Mouse (Mus musculus) MEL (cell line): ENCODE results near the gene N4bp3. TPM values are rescaled to one million over a fixed set of nuclear protein-coding genes. Genes with fewer than 3 reads are reported as not detected.

ENCODE experiments used
- DNase-seq: peaks from one replicate; pipeline ENCODE4 v3.0.0; 2011; ENCODE audit warnings: low read depth, low spot score
- H3K27ac ChIP-seq: 2 replicates; pipeline ENCODE4 v1.5.1; 2012; ENCODE audit warnings: low read depth, mild to moderate bottlenecking, control low read depth, low read length, moderate library complexity; ENCODE audit not compliant: control insufficient read depth
- H3K27me3 ChIP-seq, 2 experiments: fragments of 150-350 bp in 1 of 2; sonication (generic) in 1 of 2; 2 replicates each; pipeline ENCODE4 v1.6.1; 2012; ENCODE audit warnings: low read length in 2 of 2, mild to moderate bottlenecking in 2 of 2, improper control_type of control experiment in 1 of 2, moderate library complexity in 1 of 2; ENCODE audit not compliant: insufficient read depth in 2 of 2, control insufficient read depth in 1 of 2
- H3K36me3 ChIP-seq, 2 experiments: 2 replicates each; pipeline ENCODE4 v1.6.1; 2012 to 2014; ENCODE audit warnings: low read length in 2 of 2, improper control_type of control experiment in 1 of 2, inconsistent platforms in 1 of 2, mild to moderate bottlenecking in 1 of 2; ENCODE audit not compliant: insufficient read depth in 2 of 2, control insufficient read depth in 1 of 2
- H3K4me1 ChIP-seq, 2 experiments: fragments of 150-350 bp in 1 of 2; sonication (generic) in 1 of 2; 2 replicates each; pipeline ENCODE4 v1.6.1; 2012; ENCODE audit warnings: low read length in 2 of 2, improper control_type of control experiment in 1 of 2, mild to moderate bottlenecking in 1 of 2; ENCODE audit not compliant: insufficient read depth in 2 of 2, control insufficient read depth in 1 of 2
- H3K4me3 ChIP-seq, 2 experiments: fragments of 150-350 bp in 1 of 2; sonication (generic) in 1 of 2; 2 replicates each; pipeline ENCODE4 v1.5.1; 2012; ENCODE audit warnings: low read depth in 2 of 2, low read length in 2 of 2, mild to moderate bottlenecking in 2 of 2, moderate library complexity in 2 of 2, control low read depth in 1 of 2, improper control_type of control experiment in 1 of 2; ENCODE audit not compliant: control insufficient read depth in 1 of 2, insufficient read depth in 1 of 2
- H3K79me2 ChIP-seq: 2 replicates; pipeline ENCODE4 v1.6.1; 2012; ENCODE audit warnings: mild to moderate bottlenecking, low read length, moderate library complexity; ENCODE audit not compliant: control insufficient read depth, poor library complexity, insufficient read depth
- H3K9ac ChIP-seq: 2 replicates; pipeline ENCODE4 v1.6.1; 2012; ENCODE audit warnings: low read depth, mild to moderate bottlenecking, control low read depth, low read length, moderate library complexity; ENCODE audit not compliant: control insufficient read depth, poor library complexity, severe bottlenecking
- H3K9me3 ChIP-seq: fragments of 150-350 bp; sonication (generic); replicated peaks from 2 replicates; pipeline ENCODE4 v1.6.1; 2012; ENCODE audit warnings: mild to moderate bottlenecking, low read length, improper control_type of control experiment, moderate library complexity; ENCODE audit not compliant: insufficient read depth
- BHLHE40 ChIP-seq: IDR thresholded peaks from 2 replicates; pipeline ENCODE4 v1.6.1; 2012; ENCODE audit warnings: low read depth, mild to moderate bottlenecking, inconsistent platforms, low read length, improper control_type of control experiment, borderline replicate concordance
- CHD1 ChIP-seq: IDR thresholded peaks from 2 replicates; pipeline ENCODE4 v1.6.1; 2012; ENCODE audit warnings: low read depth, mild to moderate bottlenecking, inconsistent platforms, low read length, improper control_type of control experiment
- CHD2 ChIP-seq: IDR thresholded peaks from 2 replicates; pipeline ENCODE4 v1.6.1; 2011; ENCODE audit warnings: low read length, improper control_type of control experiment
- CTCF ChIP-seq, 3 experiments: IDR thresholded peaks in 2 of 3; conservative IDR thresholded peaks in 1 of 3; 2 replicates each; pipeline ENCODE4 v1.5.1; 2011 to 2012; ENCODE audit warnings: low read length in 3 of 3, low read depth in 2 of 3, mild to moderate bottlenecking in 2 of 3, improper control_type of control experiment in 1 of 3, inconsistent platforms in 1 of 3, mixed read lengths in 1 of 3, moderate library complexity in 1 of 3; ENCODE audit not compliant: control insufficient read depth in 1 of 3, insufficient read depth in 1 of 3, poor library complexity in 1 of 3, severe bottlenecking in 1 of 3
- E2F4 ChIP-seq: IDR thresholded peaks from 2 replicates; pipeline ENCODE4 v1.6.1; 2011; ENCODE audit warnings: low read depth, low read length, improper control_type of control experiment, borderline replicate concordance
- ELF1 ChIP-seq: IDR thresholded peaks from 2 replicates; pipeline ENCODE4 v1.6.1; 2014; ENCODE audit warnings: low read depth, mild to moderate bottlenecking, inconsistent platforms, low read length, improper control_type of control experiment, moderate library complexity
- EP300 ChIP-seq, 2 experiments: IDR thresholded peaks; 2 replicates each; pipeline ENCODE4 v1.6.1; 2011; ENCODE audit warnings: improper control_type of control experiment in 2 of 2, low read length in 2 of 2, low read depth in 1 of 2, mild to moderate bottlenecking in 1 of 2
- GABPA ChIP-seq: IDR thresholded peaks from 2 replicates; pipeline ENCODE4 v1.6.1; 2012; ENCODE audit warnings: low read depth, mild to moderate bottlenecking, inconsistent platforms, low read length, improper control_type of control experiment, moderate library complexity
- GATA1 ChIP-seq: IDR thresholded peaks from 2 replicates; pipeline ENCODE4 v1.6.1; 2011; ENCODE audit warnings: low read depth, low read length, improper control_type of control experiment
- HCFC1 ChIP-seq: IDR thresholded peaks from 2 replicates; pipeline ENCODE4 v1.6.1; 2012; ENCODE audit warnings: low read depth, mild to moderate bottlenecking, inconsistent platforms, low read length, improper control_type of control experiment, moderate library complexity
- MAFK ChIP-seq: IDR thresholded peaks from 2 replicates; pipeline ENCODE4 v1.6.1; 2011; ENCODE audit warnings: low read depth, mild to moderate bottlenecking, low read length, improper control_type of control experiment, borderline replicate concordance
- MAZ ChIP-seq: IDR thresholded peaks from 2 replicates; pipeline ENCODE4 v1.6.1; 2012; ENCODE audit warnings: low read depth, mild to moderate bottlenecking, inconsistent platforms, low read length, improper control_type of control experiment
- MEF2A ChIP-seq: IDR thresholded peaks from 2 replicates; pipeline ENCODE4 v1.6.1; 2014; ENCODE audit warnings: low read depth, mild to moderate bottlenecking, inconsistent platforms, low read length, improper control_type of control experiment; ENCODE audit not compliant: poor library complexity, insufficient replicate concordance, severe bottlenecking; ENCODE audit errors: extremely low read depth
- MYB ChIP-seq: IDR thresholded peaks from 2 replicates; pipeline ENCODE4 v1.6.1; 2011; ENCODE audit warnings: mild to moderate bottlenecking, low read depth, low read length, improper control_type of control experiment
- MYC ChIP-seq: IDR thresholded peaks from 2 replicates; pipeline ENCODE4 v1.6.1; 2011; ENCODE audit warnings: low read depth, mild to moderate bottlenecking, low read length, improper control_type of control experiment, moderate library complexity
- NELFE ChIP-seq: IDR thresholded peaks from 2 replicates; pipeline ENCODE4 v1.6.1; 2011; ENCODE audit warnings: low read depth, low read length, improper control_type of control experiment
- NRF1 ChIP-seq: IDR thresholded peaks from 2 replicates; pipeline ENCODE4 v1.6.1; 2014; ENCODE audit warnings: low read depth, mild to moderate bottlenecking, inconsistent platforms, low read length, improper control_type of control experiment, moderate library complexity; ENCODE audit not compliant: poor library complexity, insufficient read depth, severe bottlenecking
- POLR2A ChIP-seq, 2 experiments: IDR thresholded peaks; 2 replicates each; pipeline ENCODE4 v1.6.1; 2011 to 2012; ENCODE audit warnings: low read length in 2 of 2, mild to moderate bottlenecking in 2 of 2, control low read depth in 1 of 2, improper control_type of control experiment in 1 of 2, low read depth in 1 of 2, moderate library complexity in 1 of 2; ENCODE audit not compliant: control insufficient read depth in 1 of 2, insufficient read depth in 1 of 2, poor library complexity in 1 of 2
- POLR2AphosphoS2 ChIP-seq: IDR thresholded peaks from 2 replicates; pipeline ENCODE4 v1.6.1; 2011; ENCODE audit warnings: low read length, improper control_type of control experiment
- POLR2AphosphoS5 ChIP-seq: IDR thresholded peaks from 2 replicates; pipeline ENCODE4 v1.6.1; 2012; ENCODE audit warnings: low read depth, borderline replicate concordance, mild to moderate bottlenecking, inconsistent platforms, low read length, moderate library complexity, mixed read lengths
- RAD21 ChIP-seq: IDR thresholded peaks from 2 replicates; pipeline ENCODE4 v1.6.1; 2011; ENCODE audit warnings: mild to moderate bottlenecking, low read depth, low read length, improper control_type of control experiment
- RCOR1 ChIP-seq: IDR thresholded peaks from 2 replicates; pipeline ENCODE4 v1.6.1; 2012; ENCODE audit warnings: low read depth, mild to moderate bottlenecking, inconsistent platforms, low read length, improper control_type of control experiment
- SIN3A ChIP-seq: IDR thresholded peaks from 2 replicates; pipeline ENCODE4 v1.6.1; 2012; ENCODE audit warnings: low read length, improper control_type of control experiment, inconsistent platforms
- SMC3 ChIP-seq: IDR thresholded peaks from 2 replicates; pipeline ENCODE4 v1.6.1; 2011; ENCODE audit warnings: low read depth, low read length, improper control_type of control experiment
- TAL1 ChIP-seq: IDR thresholded peaks from 2 replicates; pipeline ENCODE4 v1.6.1; 2012; ENCODE audit warnings: mild to moderate bottlenecking, inconsistent platforms, low read length, moderate library complexity, mixed read lengths
- TBP ChIP-seq: IDR thresholded peaks from 2 replicates; pipeline ENCODE4 v1.8.0; 2011; ENCODE audit warnings: low read depth, low read length, improper control_type of control experiment
- TCF12 ChIP-seq: IDR thresholded peaks from 2 replicates; pipeline ENCODE4 v1.6.1; 2014; ENCODE audit warnings: low read depth, mild to moderate bottlenecking, inconsistent platforms, low read length, improper control_type of control experiment, moderate library complexity
- UBTF ChIP-seq: IDR thresholded peaks from 2 replicates; pipeline ENCODE4 v1.6.1; 2012; ENCODE audit warnings: low read depth, mild to moderate bottlenecking, inconsistent platforms, low read length, improper control_type of control experiment, moderate library complexity, borderline replicate concordance; ENCODE audit not compliant: insufficient read depth
- USF1 ChIP-seq: IDR thresholded peaks from 2 replicates; pipeline ENCODE4 v1.6.1; 2014; ENCODE audit warnings: low read depth, mild to moderate bottlenecking, inconsistent platforms, low read length, improper control_type of control experiment, moderate library complexity
- ZKSCAN1 ChIP-seq: IDR thresholded peaks from 2 replicates; pipeline ENCODE4 v1.6.1; 2012; ENCODE audit warnings: low read depth, mild to moderate bottlenecking, inconsistent platforms, low read length, improper control_type of control experiment, moderate library complexity
- ZMIZ1 ChIP-seq: IDR thresholded peaks from 2 replicates; pipeline ENCODE4 v1.6.1; 2012; ENCODE audit warnings: low read depth, mild to moderate bottlenecking, inconsistent platforms, low read length, improper control_type of control experiment, moderate library complexity
- ZNF384 ChIP-seq: IDR thresholded peaks from 2 replicates; pipeline ENCODE4 v1.6.1; 2012; ENCODE audit warnings: low read depth, mild to moderate bottlenecking, inconsistent platforms, low read length, improper control_type of control experiment
- polyA plus RNA-seq, 2 experiments: library from polyadenylated mRNA; stranded (reverse) in 1 of 2; unstranded in 1 of 2; fragments of >175 nt in 1 of 2; fragments of >200 nt in 1 of 2; gene quantifications; 2 replicates each; pipeline versions ENCODE4 v1.2.1 to v1.2.4; 2012; ENCODE audit warnings: low replicate concordance in 2 of 2, low read depth in 1 of 2; ENCODE audit not compliant: insufficient read length in 2 of 2, insufficient read depth in 1 of 2, missing spikeins in 1 of 2
- total RNA-seq: library from RNA; depleted of rRNA; stranded (reverse); fragments of 300-350 nt; gene quantifications from 2 replicates; pipeline ENCODE4 v1.2.3, GENCODE M21; 2012

N4bp3 gene
- total and polyA plus RNA-seq, 3 experiments, result 6.9 to 11.5 TPM; not detected in 1

DNA sequence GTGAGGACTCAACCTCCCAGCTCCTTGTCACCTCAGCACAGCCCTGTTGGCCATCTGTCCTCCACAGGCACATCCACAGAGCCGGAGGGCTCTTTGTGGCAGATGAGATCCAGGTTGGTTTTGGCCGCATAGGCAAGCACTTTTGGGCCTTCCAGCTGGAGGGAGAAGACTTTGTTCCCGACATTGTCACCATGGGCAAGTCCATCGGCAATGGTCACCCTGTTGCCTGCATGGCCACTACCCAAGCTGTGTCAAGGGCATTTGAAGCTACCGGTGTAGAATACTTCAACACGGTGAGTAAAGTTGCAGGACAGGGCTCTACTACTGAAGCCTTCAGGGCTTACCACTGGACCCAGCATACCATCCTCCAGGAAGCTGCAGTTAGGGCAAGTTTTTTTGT lies 56.8 kb downstream of the N4bp3 start:
- Histone ChIP-seq H3K27me3 (no peaks in the 10 kb centered on the region), H3K27ac (no peak overlapping the region), H3K36me3 (peaks cover 25 to 50% of the 10 kb centered on the region in 2 experiments), H3K9ac (no peak overlapping the region), H3K4me3 (no peak overlapping the region), H3K4me1 (peaks cover 2 to 3% of the 10 kb centered on the region in 2 experiments; a peak in 2 of 4 replicates), H3K9me3 (no peaks in the 10 kb centered on the region), H3K79me2 (no peaks in the 10 kb centered on the region; the same call in 1 of the 2 replicates)
- DNase-seq, result peak; percentile 36
- TF ChIP-seq POLR2AphosphoS2 (peak; percentile 62; the same call in 1 of the 2 replicates), TAL1 (no peak)

DNA sequence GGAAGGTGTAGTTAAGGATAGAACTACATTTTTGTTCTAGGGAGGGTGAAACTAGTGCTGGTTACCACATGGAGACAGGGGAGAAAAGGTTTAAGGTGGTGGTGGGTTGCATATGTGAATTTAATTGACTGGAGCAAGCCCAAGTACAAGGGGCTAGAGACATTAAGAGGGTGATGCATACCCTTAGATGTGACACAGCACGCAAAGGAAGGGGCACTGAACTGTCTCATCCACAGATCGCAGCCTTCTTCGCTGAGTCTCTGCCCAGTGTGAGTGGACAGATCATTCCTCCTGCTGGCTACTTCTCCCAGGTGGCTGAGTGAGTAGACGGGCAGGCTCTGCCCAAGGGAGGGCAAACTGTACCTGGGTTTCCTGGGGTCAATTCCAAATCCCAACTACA lies 57.3 kb downstream of the N4bp3 start:
- Histone ChIP-seq H3K27ac (no peak overlapping the region), H3K79me2 (no peaks in the 10 kb centered on the region; the same call in 1 of the 2 replicates), H3K4me1 (peaks cover 2% of the 10 kb centered on the region in 2 experiments; a peak in 2 of 4 replicates), H3K9ac (no peak overlapping the region), H3K27me3 (no peaks in the 10 kb centered on the region), H3K4me3 (no peak overlapping the region), H3K36me3 (peaks cover 24 to 53% of the 10 kb centered on the region in 2 experiments), H3K9me3 (no peaks in the 10 kb centered on the region)
- DNase-seq, result peak; percentile 23
- TF ChIP-seq POLR2AphosphoS2, result 0 out of 2 replicates have a peak, but pooled peaks have one; percentile 7
- no peak for TF ChIP-seq MYC
- 0 out of 2 replicates have a peak, but pooled peaks have one; percentile 18 for TF ChIP-seq SMC3
- TF ChIP-seq GABPA, result no peak
- no peak for TF ChIP-seq RAD21
- no peak for TF ChIP-seq SIN3A
- no peak for TF ChIP-seq MYB
- no peak for TF ChIP-seq NELFE
- TF ChIP-seq CHD2, result no peak
- TF ChIP-seq E2F4, result no peak
- TF ChIP-seq POLR2A (IDR thresholded peaks at IDR 0.05; ENCODE audit: control insufficient read depth in 1 of 2, insufficient read depth in 1 of 2, low read depth in 1 of 2, low read length in 2 of 2, poor library complexity in 1 of 2), result peak in 1 of 2 experiments; percentile 46; a peak in 1 of 4 replicates
- TF ChIP-seq RCOR1, result no peak
- no peak for TF ChIP-seq UBTF
- no peak for TF ChIP-seq USF1
- TF ChIP-seq ZNF384, result no peak
- TF ChIP-seq CHD1, result no peak
- TF ChIP-seq NRF1, result no peak
- no peak for TF ChIP-seq TCF12
- TF ChIP-seq ZKSCAN1, result no peak
- TF ChIP-seq MEF2A, result no peak
- no peak for TF ChIP-seq HCFC1
- no peak for TF ChIP-seq GATA1
- no peak for TF ChIP-seq MAZ
- TF ChIP-seq MAFK, result no peak
- no peak; the same call in 1 of the 2 replicates for TF ChIP-seq POLR2AphosphoS5
- TF ChIP-seq ELF1, result no peak
- 0 out of 4 replicates have a peak, but pooled peaks of 1 of the 2 experiments have one; percentile 4 for TF ChIP-seq EP300 (IDR thresholded peaks at IDR 0.05; ENCODE audit: low read depth in 1 of 2, low read length in 2 of 2)
- TF ChIP-seq TBP, result no peak
- no peak for TF ChIP-seq CTCF (IDR thresholded peaks at IDR 0.05 in 2 of 3, conservative IDR thresholded peaks at IDR 0.05 in 1 of 3; ENCODE audit: control insufficient read depth in 1 of 3, insufficient read depth in 1 of 3, low read depth in 2 of 3, low read length in 3 of 3, poor library complexity in 1 of 3, severe bottlenecking in 1 of 3)
- TF ChIP-seq BHLHE40, result no peak
- peak; percentile 53; the same call in 1 of the 2 replicates for TF ChIP-seq ZMIZ1
